Mouse (Mus musculus) MEL (cell line): ENCODE measurements around the gene Ranbp17. TPM values are rescaled to one million over a fixed set of nuclear protein-coding genes. Genes with fewer than 3 reads are reported as not detected.

ENCODE experiments used
- DNase-seq: peaks from one replicate; pipeline ENCODE4 v3.0.0; 2011; ENCODE audit warnings: low read depth, low spot score
- H3K27ac ChIP-seq: 2 replicates; pipeline ENCODE4 v1.5.1; 2012; ENCODE audit warnings: low read depth, mild to moderate bottlenecking, control low read depth, low read length, moderate library complexity; ENCODE audit not compliant: control insufficient read depth
- H3K27me3 ChIP-seq, 2 experiments: fragments of 150-350 bp in 1 of 2; sonication (generic) in 1 of 2; 2 replicates each; pipeline ENCODE4 v1.6.1; 2012; ENCODE audit warnings: low read length in 2 of 2, mild to moderate bottlenecking in 2 of 2, improper control_type of control experiment in 1 of 2, moderate library complexity in 1 of 2; ENCODE audit not compliant: insufficient read depth in 2 of 2, control insufficient read depth in 1 of 2
- H3K36me3 ChIP-seq, 2 experiments: 2 replicates each; pipeline ENCODE4 v1.6.1; 2012 to 2014; ENCODE audit warnings: low read length in 2 of 2, improper control_type of control experiment in 1 of 2, inconsistent platforms in 1 of 2, mild to moderate bottlenecking in 1 of 2; ENCODE audit not compliant: insufficient read depth in 2 of 2, control insufficient read depth in 1 of 2
- H3K4me1 ChIP-seq, 2 experiments: fragments of 150-350 bp in 1 of 2; sonication (generic) in 1 of 2; 2 replicates each; pipeline ENCODE4 v1.6.1; 2012; ENCODE audit warnings: low read length in 2 of 2, improper control_type of control experiment in 1 of 2, mild to moderate bottlenecking in 1 of 2; ENCODE audit not compliant: insufficient read depth in 2 of 2, control insufficient read depth in 1 of 2
- H3K4me3 ChIP-seq, 2 experiments: fragments of 150-350 bp in 1 of 2; sonication (generic) in 1 of 2; 2 replicates each; pipeline ENCODE4 v1.5.1; 2012; ENCODE audit warnings: low read depth in 2 of 2, low read length in 2 of 2, mild to moderate bottlenecking in 2 of 2, moderate library complexity in 2 of 2, control low read depth in 1 of 2, improper control_type of control experiment in 1 of 2; ENCODE audit not compliant: control insufficient read depth in 1 of 2, insufficient read depth in 1 of 2
- H3K79me2 ChIP-seq: 2 replicates; pipeline ENCODE4 v1.6.1; 2012; ENCODE audit warnings: mild to moderate bottlenecking, low read length, moderate library complexity; ENCODE audit not compliant: control insufficient read depth, poor library complexity, insufficient read depth
- H3K9ac ChIP-seq: 2 replicates; pipeline ENCODE4 v1.6.1; 2012; ENCODE audit warnings: low read depth, mild to moderate bottlenecking, control low read depth, low read length, moderate library complexity; ENCODE audit not compliant: control insufficient read depth, poor library complexity, severe bottlenecking
- H3K9me3 ChIP-seq: fragments of 150-350 bp; sonication (generic); replicated peaks from 2 replicates; pipeline ENCODE4 v1.6.1; 2012; ENCODE audit warnings: mild to moderate bottlenecking, low read length, improper control_type of control experiment, moderate library complexity; ENCODE audit not compliant: insufficient read depth
- BHLHE40 ChIP-seq: IDR thresholded peaks from 2 replicates; pipeline ENCODE4 v1.6.1; 2012; ENCODE audit warnings: low read depth, mild to moderate bottlenecking, inconsistent platforms, low read length, improper control_type of control experiment, borderline replicate concordance
- CHD1 ChIP-seq: IDR thresholded peaks from 2 replicates; pipeline ENCODE4 v1.6.1; 2012; ENCODE audit warnings: low read depth, mild to moderate bottlenecking, inconsistent platforms, low read length, improper control_type of control experiment
- CHD2 ChIP-seq: IDR thresholded peaks from 2 replicates; pipeline ENCODE4 v1.6.1; 2011; ENCODE audit warnings: low read length, improper control_type of control experiment
- CTCF ChIP-seq, 3 experiments: IDR thresholded peaks in 2 of 3; conservative IDR thresholded peaks in 1 of 3; 2 replicates each; pipeline ENCODE4 v1.5.1; 2011 to 2012; ENCODE audit warnings: low read length in 3 of 3, low read depth in 2 of 3, mild to moderate bottlenecking in 2 of 3, improper control_type of control experiment in 1 of 3, inconsistent platforms in 1 of 3, mixed read lengths in 1 of 3, moderate library complexity in 1 of 3; ENCODE audit not compliant: control insufficient read depth in 1 of 3, insufficient read depth in 1 of 3, poor library complexity in 1 of 3, severe bottlenecking in 1 of 3
- E2F4 ChIP-seq: IDR thresholded peaks from 2 replicates; pipeline ENCODE4 v1.6.1; 2011; ENCODE audit warnings: low read depth, low read length, improper control_type of control experiment, borderline replicate concordance
- ELF1 ChIP-seq: IDR thresholded peaks from 2 replicates; pipeline ENCODE4 v1.6.1; 2014; ENCODE audit warnings: low read depth, mild to moderate bottlenecking, inconsistent platforms, low read length, improper control_type of control experiment, moderate library complexity
- GABPA ChIP-seq: IDR thresholded peaks from 2 replicates; pipeline ENCODE4 v1.6.1; 2012; ENCODE audit warnings: low read depth, mild to moderate bottlenecking, inconsistent platforms, low read length, improper control_type of control experiment, moderate library complexity
- GATA1 ChIP-seq: IDR thresholded peaks from 2 replicates; pipeline ENCODE4 v1.6.1; 2011; ENCODE audit warnings: low read depth, low read length, improper control_type of control experiment
- HCFC1 ChIP-seq: IDR thresholded peaks from 2 replicates; pipeline ENCODE4 v1.6.1; 2012; ENCODE audit warnings: low read depth, mild to moderate bottlenecking, inconsistent platforms, low read length, improper control_type of control experiment, moderate library complexity
- JUND ChIP-seq: IDR thresholded peaks from 2 replicates; pipeline ENCODE4 v1.6.1; 2011; ENCODE audit warnings: low read depth, mild to moderate bottlenecking, improper control_type of control experiment, low read length
- KAT2A ChIP-seq: conservative IDR thresholded peaks from 2 replicates; pipeline ENCODE4 v1.6.1; 2012; ENCODE audit warnings: low read depth, low read length, improper control_type of control experiment, inconsistent platforms
- MAFK ChIP-seq: IDR thresholded peaks from 2 replicates; pipeline ENCODE4 v1.6.1; 2011; ENCODE audit warnings: low read depth, mild to moderate bottlenecking, low read length, improper control_type of control experiment, borderline replicate concordance
- MAX ChIP-seq: IDR thresholded peaks from 2 replicates; pipeline ENCODE4 v1.6.1; 2011; ENCODE audit warnings: low read length, improper control_type of control experiment
- MAZ ChIP-seq: IDR thresholded peaks from 2 replicates; pipeline ENCODE4 v1.6.1; 2012; ENCODE audit warnings: low read depth, mild to moderate bottlenecking, inconsistent platforms, low read length, improper control_type of control experiment
- MEF2A ChIP-seq: IDR thresholded peaks from 2 replicates; pipeline ENCODE4 v1.6.1; 2014; ENCODE audit warnings: low read depth, mild to moderate bottlenecking, inconsistent platforms, low read length, improper control_type of control experiment; ENCODE audit not compliant: poor library complexity, insufficient replicate concordance, severe bottlenecking; ENCODE audit errors: extremely low read depth
- MXI1 ChIP-seq: IDR thresholded peaks from 2 replicates; pipeline ENCODE4 v1.6.1; 2011; ENCODE audit warnings: mild to moderate bottlenecking, low read depth, low read length, improper control_type of control experiment
- MYB ChIP-seq: IDR thresholded peaks from 2 replicates; pipeline ENCODE4 v1.6.1; 2011; ENCODE audit warnings: mild to moderate bottlenecking, low read depth, low read length, improper control_type of control experiment
- MYC ChIP-seq: IDR thresholded peaks from 2 replicates; pipeline ENCODE4 v1.6.1; 2011; ENCODE audit warnings: low read depth, mild to moderate bottlenecking, low read length, improper control_type of control experiment, moderate library complexity
- NELFE ChIP-seq: IDR thresholded peaks from 2 replicates; pipeline ENCODE4 v1.6.1; 2011; ENCODE audit warnings: low read depth, low read length, improper control_type of control experiment
- NRF1 ChIP-seq: IDR thresholded peaks from 2 replicates; pipeline ENCODE4 v1.6.1; 2014; ENCODE audit warnings: low read depth, mild to moderate bottlenecking, inconsistent platforms, low read length, improper control_type of control experiment, moderate library complexity; ENCODE audit not compliant: poor library complexity, insufficient read depth, severe bottlenecking
- POLR2AphosphoS2 ChIP-seq: IDR thresholded peaks from 2 replicates; pipeline ENCODE4 v1.6.1; 2011; ENCODE audit warnings: low read length, improper control_type of control experiment
- POLR2AphosphoS5 ChIP-seq: IDR thresholded peaks from 2 replicates; pipeline ENCODE4 v1.6.1; 2012; ENCODE audit warnings: low read depth, borderline replicate concordance, mild to moderate bottlenecking, inconsistent platforms, low read length, moderate library complexity, mixed read lengths
- RAD21 ChIP-seq: IDR thresholded peaks from 2 replicates; pipeline ENCODE4 v1.6.1; 2011; ENCODE audit warnings: mild to moderate bottlenecking, low read depth, low read length, improper control_type of control experiment
- RCOR1 ChIP-seq: IDR thresholded peaks from 2 replicates; pipeline ENCODE4 v1.6.1; 2012; ENCODE audit warnings: low read depth, mild to moderate bottlenecking, inconsistent platforms, low read length, improper control_type of control experiment
- SIN3A ChIP-seq: IDR thresholded peaks from 2 replicates; pipeline ENCODE4 v1.6.1; 2012; ENCODE audit warnings: low read length, improper control_type of control experiment, inconsistent platforms
- TAL1 ChIP-seq: IDR thresholded peaks from 2 replicates; pipeline ENCODE4 v1.6.1; 2012; ENCODE audit warnings: mild to moderate bottlenecking, inconsistent platforms, low read length, moderate library complexity, mixed read lengths
- TBP ChIP-seq: IDR thresholded peaks from 2 replicates; pipeline ENCODE4 v1.8.0; 2011; ENCODE audit warnings: low read depth, low read length, improper control_type of control experiment
- TCF12 ChIP-seq: IDR thresholded peaks from 2 replicates; pipeline ENCODE4 v1.6.1; 2014; ENCODE audit warnings: low read depth, mild to moderate bottlenecking, inconsistent platforms, low read length, improper control_type of control experiment, moderate library complexity
- UBTF ChIP-seq: IDR thresholded peaks from 2 replicates; pipeline ENCODE4 v1.6.1; 2012; ENCODE audit warnings: low read depth, mild to moderate bottlenecking, inconsistent platforms, low read length, improper control_type of control experiment, moderate library complexity, borderline replicate concordance; ENCODE audit not compliant: insufficient read depth
- USF2 ChIP-seq, 2 experiments: IDR thresholded peaks; 2 replicates each; pipeline ENCODE4 v1.6.1; 2011 to 2012; ENCODE audit warnings: improper control_type of control experiment in 2 of 2, low read length in 2 of 2, borderline replicate concordance in 1 of 2, inconsistent platforms in 1 of 2, low read depth in 1 of 2, mild to moderate bottlenecking in 1 of 2; ENCODE audit not compliant: insufficient read depth in 1 of 2
- ZC3H11A ChIP-seq: IDR thresholded peaks from 2 replicates; pipeline ENCODE4 v1.6.1; 2012; ENCODE audit warnings: low read depth, mild to moderate bottlenecking, inconsistent platforms, low read length, improper control_type of control experiment
- ZNF384 ChIP-seq: IDR thresholded peaks from 2 replicates; pipeline ENCODE4 v1.6.1; 2012; ENCODE audit warnings: low read depth, mild to moderate bottlenecking, inconsistent platforms, low read length, improper control_type of control experiment
- polyA plus RNA-seq, 2 experiments: library from polyadenylated mRNA; stranded (reverse) in 1 of 2; unstranded in 1 of 2; fragments of >175 nt in 1 of 2; fragments of >200 nt in 1 of 2; gene quantifications; 2 replicates each; pipeline versions ENCODE4 v1.2.1 to v1.2.4; 2012; ENCODE audit warnings: low replicate concordance in 2 of 2, low read depth in 1 of 2; ENCODE audit not compliant: insufficient read length in 2 of 2, insufficient read depth in 1 of 2, missing spikeins in 1 of 2
- total RNA-seq: library from RNA; depleted of rRNA; stranded (reverse); fragments of 300-350 nt; gene quantifications from 2 replicates; pipeline ENCODE4 v1.2.3, GENCODE M21; 2012

The Ranbp17 gene
- total and polyA plus RNA-seq, 3 experiments: not detected

- no peak for TF ChIP-seq ELF1
- peak; percentile 98 for TF ChIP-seq CHD2
Observed at GRCm38 (mm10) chr11:33162998-33163506, 350.5 kb downstream of the Ranbp17 start, which contains the start of gene Npm1 (continued).

- DNase-seq: peak; percentile 89
- Histone ChIP-seq H3K4me3 (peak overlapping the region; percentile 65 to 76), H3K9me3 (no peaks in the 10 kb centered on the region)
- TF ChIP-seq JUND: no peak
- 0 out of 2 replicates have a peak, but pooled peaks have one; percentile 27 for TF ChIP-seq TCF12
- TF ChIP-seq MXI1: peak; percentile 100
- TF ChIP-seq HCFC1: peak; percentile 69; the same call in 1 of the 2 replicates
- peak; percentile 98 for TF ChIP-seq CHD1
- no peak for TF ChIP-seq ELF1
- TF ChIP-seq RAD21: no peak
- TF ChIP-seq POLR2AphosphoS2: peak; percentile 90
- TF ChIP-seq NRF1: no peak; the same call in 1 of the 2 replicates
- no peak for TF ChIP-seq GABPA
- TF ChIP-seq NELFE: peak; percentile 12; the same call in 1 of the 2 replicates
- no peak for TF ChIP-seq TAL1
- TF ChIP-seq RCOR1: no peak
- TF ChIP-seq USF2 (IDR thresholded peaks at IDR 0.05; ENCODE audit: borderline replicate concordance in 1 of 2, insufficient read depth in 1 of 2, low read depth in 1 of 2, low read length in 2 of 2): no peak
- no peak for TF ChIP-seq MAFK
- TF ChIP-seq MAX: peak; percentile 100
- no peak for TF ChIP-seq UBTF
- no peak for TF ChIP-seq ZNF384
- no peak for TF ChIP-seq MEF2A
- TF ChIP-seq E2F4: no peak; the same call in 1 of the 2 replicates
- no peak for TF ChIP-seq TBP
- no peak for TF ChIP-seq ZC3H11A
- peak; percentile 88 for TF ChIP-seq MAZ
- TF ChIP-seq SIN3A: peak; percentile 97
- TF ChIP-seq KAT2A: peak; percentile 38; the same call in 1 of the 2 replicates
- TF ChIP-seq MYB: no peak
- no peak for TF ChIP-seq BHLHE40
- no peak for TF ChIP-seq CHD2
- TF ChIP-seq GATA1: no peak
- TF ChIP-seq POLR2AphosphoS5: no peak
- no peak for TF ChIP-seq CTCF (IDR thresholded peaks at IDR 0.05 in 2 of 3, conservative IDR thresholded peaks at IDR 0.05 in 1 of 3; ENCODE audit: control insufficient read depth in 1 of 3, insufficient read depth in 1 of 3, low read depth in 2 of 3, low read length in 3 of 3, poor library complexity in 1 of 3, severe bottlenecking in 1 of 3)
- peak; percentile 100 for TF ChIP-seq MYC
Observed at GRCm38 (mm10) chr11:33162211-33162997, 351.1 kb downstream of the Ranbp17 start.

More at GRCm38 (mm10) chr11:33162211-33162997, 351.1 kb downstream of the Ranbp17 start:
- Histone ChIP-seq H3K36me3 (peaks cover 32 to 35% of the 10 kb centered on the region in 2 experiments), H3K79me2 (peaks cover 49% of the 10 kb centered on the region), H3K27ac (peak overlapping the region; percentile 70), H3K4me1 (peaks cover 0 to 2% of the 10 kb centered on the region in 2 experiments; a peak in 1 of 4 replicates), H3K27me3 (no peaks in the 10 kb centered on the region), H3K9ac (peak overlapping the region; percentile 82)
